ENCODE assay signal across 9 mouse cellular contexts in the genomic region with DNA sequence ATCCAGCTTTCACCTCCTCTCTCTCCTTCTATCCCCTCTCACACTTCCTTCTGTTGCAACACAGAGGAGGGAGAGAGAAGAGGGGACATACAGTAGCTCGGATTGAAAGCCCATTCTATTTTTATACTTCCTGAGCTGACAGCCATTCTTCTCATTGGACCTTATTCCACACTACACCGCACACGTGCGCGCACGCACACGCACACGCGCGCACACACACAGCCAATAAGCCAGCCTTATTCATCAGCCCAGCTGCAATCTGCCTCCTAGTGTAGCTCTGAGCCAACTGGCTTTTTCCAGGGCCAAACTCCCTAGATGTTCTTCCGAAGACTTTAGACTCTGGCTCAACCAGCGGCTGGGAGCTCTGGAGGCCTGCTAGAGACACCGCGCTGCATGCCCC.
DNase-seq lines count a peak whose midpoint lies in the region; ATAC-seq lines count a peak whose summit lies in the region.
"Had no signal": no experiment of that assay in that cellular context is flagged by ENCODE, and none has a peak within 500 bp of the region (broad histone marks: within the 10 kb centered on the region; RNA-seq: fewer than 3 reads in every experiment).

No protein-coding gene starts in this region.

- no peaks in the 10 kb centered on the region for H3K27me3 ChIP-seq in lung, embryonic 16.5 days (ENCODE audit: control insufficient read depth, insufficient read depth, low read depth, low read length)
- H3K27me3 ChIP-seq: neural tube, embryonic 12.5 days had no signal

- H3K4me3 ChIP-seq in lung, embryonic 16.5 days (ENCODE audit: low read length) = no peak overlapping the region
- H3K4me3 ChIP-seq: neural tube, embryonic 12.5 days had no signal

- H3K9ac ChIP-seq in lung, embryonic 16.5 days (ENCODE audit: low read length) = no peak overlapping the region
- H3K9ac ChIP-seq: neural tube, embryonic 12.5 days had no signal

- no peaks in the 10 kb centered on the region for H3K36me3 ChIP-seq in lung, embryonic 16.5 days (ENCODE audit: control insufficient read depth, insufficient read depth, low read length)
- H3K36me3 ChIP-seq: neural tube, embryonic 12.5 days had no signal

- peak overlapping the region; percentile 69 for H3K27ac ChIP-seq in lung, embryonic 16.5 days (ENCODE audit: low read length)
- H3K27ac ChIP-seq: neural tube, embryonic 12.5 days had no signal

- H3K4me2 ChIP-seq in lung, embryonic 16.5 days (ENCODE audit: low read depth, low read length) = no peak overlapping the region
- H3K4me2 ChIP-seq: neural tube, embryonic 12.5 days had no signal

- peak; percentile 92 for ATAC-seq in lung, embryonic 16.5 days (ENCODE audit: low read depth)

- 52% methylated on average over 14 of the region's 14 CpGs for WGBS in lung, embryonic 16.5 days

- peaks cover 8% of the 10 kb centered on the region for H3K4me1 ChIP-seq in lung, embryonic 16.5 days (replicated peaks; ENCODE audit: control insufficient read depth, insufficient read depth, low read length)

- peak; percentile 27 to 45 for DNase-seq in lung, adult 18-20 months
- DNase-seq in lung, postnatal 14 days = no peak
- DNase-seq in gastrocnemius, adult 18-20 months (ENCODE audit: low spot score) = peak; percentile 34
- DNase-seq in kidney, adult 8-10 months = peak; percentile 69 to 82
- DNase-seq in thymus, postnatal 0 days (ENCODE audit: low spot score) = no peak
- no peak for DNase-seq in thymus, postnatal 36 days
- DNase-seq in Muller cell, postnatal 12 days (ENCODE audit: inconsistent ontology term) = no peak

- H3K9me3 ChIP-seq in lung, embryonic 16.5 days (ENCODE audit: control insufficient read depth, low read length) = no peaks in the 10 kb centered on the region
- H3K9me3 ChIP-seq: neural tube, embryonic 12.5 days had no signal

Comparison
In these comparisons a context has a peak if more than half of its experiments do, and no peak if none do; other contexts are left out.
1. DNase-seq: peak in lung, adult 18-20 months (2 of 2), gastrocnemius, adult 18-20 months (single experiment) and kidney, adult 8-10 months (2 of 2); none in lung, postnatal 14 days (single experiment), thymus, postnatal 0 days (single experiment), thymus, postnatal 36 days (0 of 2) and Muller cell, postnatal 12 days (single experiment).